Comparison of ENCODE assay signal across 9 mouse cellular contexts in genomic region chr10:90043287-90043686, GRCm38 (mm10).
A peak's percentile ranks its signal among the peaks of the same experiment; 100 is the strongest.
DNase-seq lines count a peak whose midpoint lies in the region; ATAC-seq and TF ChIP-seq lines count a peak whose summit lies in the region.
"Had no signal": no experiment of that assay in that cellular context is flagged by ENCODE, and none has a peak within 500 bp of the region (broad histone marks: within the 10 kb centered on the region; RNA-seq: fewer than 3 reads in every experiment).

No protein-coding gene starts in this region.

- H3K27ac ChIP-seq in left cerebral cortex, adult 2 months, result no peak overlapping the region
- no peak overlapping the region for H3K27ac ChIP-seq in midbrain, postnatal 0 days (ENCODE audit: low read depth, low read length)
- H3K27ac ChIP-seq: liver, embryonic 15.5 days had no signal

- no peak for DNase-seq in left cerebral cortex, adult 2 months (ENCODE audit: extremely low spot score in 1 of 2, low spot score in 2 of 2)
- no peak for DNase-seq in left cerebral cortex, postnatal 36 days (ENCODE audit: low spot score in 2 of 2)
- peak; percentile 43 for DNase-seq in cerebellum, adult 11-12 months
- DNase-seq in embryo, embryonic 11.5 days (ENCODE audit: low read depth, low spot score), result peak; percentile 17
- DNase-seq in midbrain, postnatal 0 days (ENCODE audit: low spot score), result peak; percentile 63
- DNase-seq in ovary, postnatal 10 days (ENCODE audit: low spot score), result no peak
- no peak for DNase-seq in T-cell, adult 2 months (ENCODE audit: low spot score)
- no peak for DNase-seq in gastrocnemius, postnatal 36 days

- TF ChIP-seq CTCF in left cerebral cortex, adult 2 months (IDR thresholded peaks at IDR 0.05), result peak; percentile 22
- TF ChIP-seq CTCF in midbrain, postnatal 0 days (IDR thresholded peaks at IDR 0.05), result peak; percentile 55

- no peak overlapping the region for H3K4me3 ChIP-seq in left cerebral cortex, adult 2 months
- H3K4me3 ChIP-seq in midbrain, postnatal 0 days (ENCODE audit: low read depth, low read length), result no peak overlapping the region
- H3K4me3 ChIP-seq: liver, embryonic 15.5 days had no signal

- H3K4me2 ChIP-seq in midbrain, postnatal 0 days (ENCODE audit: low read depth, low read length, poor library complexity, severe bottlenecking), result no peak overlapping the region
- H3K4me2 ChIP-seq: liver, embryonic 15.5 days had no signal

- no peaks in the 10 kb centered on the region for H3K27me3 ChIP-seq in midbrain, postnatal 0 days (ENCODE audit: insufficient read depth, low read length)
- H3K27me3 ChIP-seq: liver, embryonic 15.5 days had no signal

- H3K4me1 ChIP-seq in midbrain, postnatal 0 days (ENCODE audit: insufficient read depth, low read length), result no peaks in the 10 kb centered on the region
- H3K4me1 ChIP-seq: liver, embryonic 15.5 days had no signal

- H3K9me3 ChIP-seq in midbrain, postnatal 0 days (ENCODE audit: low read length), result no peaks in the 10 kb centered on the region
- H3K9me3 ChIP-seq: liver, embryonic 15.5 days had no signal

- no peaks in the 10 kb centered on the region for H3K36me3 ChIP-seq in midbrain, postnatal 0 days (ENCODE audit: insufficient read depth, low read length)
- H3K36me3 ChIP-seq: liver, embryonic 15.5 days had no signal

- ATAC-seq in midbrain, postnatal 0 days (ENCODE audit: low FRiP score), result no peak

- intact Hi-C loops in left cerebral cortex, adult 2 months (cut with DNase I), result loop anchor here (5.0 kb wide), 1 partner anchor 171 kb away; the partner anchor contains the start of gene Anks1b
- intact Hi-C loops in left cerebral cortex, postnatal 36 days (cut with DNase I), result loop anchor here (2.0 to 10.0 kb wide), 2 partner anchors 170 to 298 kb away; partner anchors contain the start of genes Anks1b and Uhrf1bp1l
- intact Hi-C loops in gastrocnemius, postnatal 36 days (cut with DNase I), result no loop called here

- H3K9ac ChIP-seq in midbrain, postnatal 0 days (replicated peaks; ENCODE audit: low read length, poor library complexity, severe bottlenecking), result no peak overlapping the region
- H3K9ac ChIP-seq: liver, embryonic 15.5 days had no signal

- 20% methylated on average over 5 of the region's 5 CpGs for WGBS in midbrain, postnatal 0 days

Comparison
In these comparisons a context has a peak if more than half of its experiments do, and no peak if none do; other contexts are left out.
1. DNase-seq: peak in cerebellum, adult 11-12 months (single experiment), embryo, embryonic 11.5 days (single experiment) and midbrain, postnatal 0 days (single experiment); none in left cerebral cortex, adult 2 months (0 of 2), left cerebral cortex, postnatal 36 days (0 of 2), ovary, postnatal 10 days (single experiment), T-cell, adult 2 months (single experiment) and gastrocnemius, postnatal 36 days (0 of 2).